Mouse (Mus musculus): Measurements from ENCODE around the gene Afg3l1. TPM values are rescaled to one million over a fixed set of nuclear protein-coding genes. Genes with fewer than 3 reads are reported as not detected.

The Afg3l1 gene
- total RNA-seq (2023): 40.1 and 56.2 TPM in 2 replicates

DNA sequence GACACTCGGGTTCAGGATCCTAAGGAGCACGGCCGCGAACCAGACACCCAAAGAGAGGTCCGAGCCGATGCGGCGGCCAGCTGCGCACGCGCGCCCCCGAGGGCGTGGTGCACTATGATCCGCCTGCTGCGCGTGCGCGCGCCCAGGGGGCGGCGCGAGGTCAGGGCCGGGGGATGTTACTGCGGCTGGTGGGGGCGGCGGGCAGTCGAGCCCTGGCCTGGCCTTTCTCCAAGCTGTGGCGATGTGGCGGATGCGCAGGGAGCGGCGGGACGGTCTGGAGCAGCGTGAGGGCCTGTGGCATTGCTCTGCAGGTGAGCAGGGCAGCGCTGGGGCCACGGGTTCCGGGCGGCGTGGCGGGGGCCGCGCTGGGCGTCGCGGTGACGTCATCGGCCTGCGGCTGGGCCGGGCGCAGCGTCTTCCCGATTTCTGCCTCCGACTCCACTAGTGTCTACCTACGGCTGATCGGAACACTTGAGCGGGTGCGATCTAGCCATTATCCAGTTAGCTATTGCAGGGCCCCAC lies at the start of gene Afg3l1:
TSS of gene Afg3l1 (plus strand) at position 167 of the 522 bp plus-strand sequence.

DNA sequence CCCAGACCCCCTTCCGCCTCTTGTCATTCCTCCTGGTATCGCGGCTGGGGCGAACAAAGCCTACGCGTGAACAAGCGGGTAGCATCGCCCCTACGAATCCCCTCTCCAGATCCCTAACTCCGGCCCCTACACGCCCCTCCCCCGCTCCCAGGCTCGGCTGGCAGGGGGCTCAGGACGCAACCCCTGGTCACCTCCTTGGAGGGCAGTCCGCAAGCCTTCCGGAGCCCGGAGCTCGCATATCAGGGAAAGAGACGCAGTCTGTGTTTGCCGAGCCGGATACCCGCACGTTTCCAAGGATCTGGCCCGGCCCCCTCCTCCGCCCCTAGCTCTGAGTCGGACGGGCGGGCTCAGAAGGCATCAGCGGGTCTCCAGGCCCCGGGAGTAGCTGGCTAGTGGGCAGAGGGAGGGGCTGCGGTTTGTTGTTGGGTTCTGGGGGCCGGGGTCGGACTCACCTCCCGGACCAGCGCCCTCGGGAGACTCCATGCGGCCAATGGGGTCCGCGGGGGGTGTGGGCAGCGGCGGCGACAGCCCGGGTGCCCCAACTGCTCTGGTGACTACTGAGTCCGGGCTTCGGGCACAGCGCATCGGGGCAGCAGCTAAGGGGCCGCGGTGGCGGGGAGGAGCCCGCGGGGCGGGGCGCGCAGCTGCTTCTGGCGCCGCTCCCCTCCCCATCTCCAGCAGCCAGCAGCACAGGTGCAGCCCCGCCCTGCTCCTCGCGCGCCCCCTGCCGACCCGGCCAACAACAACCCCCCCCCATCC lies 37.3 kb downstream of the Afg3l1 start, which contains the start of gene Dbndd1:
TSS of gene Dbndd1 (minus strand) at position 683 of the 759 bp plus-strand sequence.

DNA sequence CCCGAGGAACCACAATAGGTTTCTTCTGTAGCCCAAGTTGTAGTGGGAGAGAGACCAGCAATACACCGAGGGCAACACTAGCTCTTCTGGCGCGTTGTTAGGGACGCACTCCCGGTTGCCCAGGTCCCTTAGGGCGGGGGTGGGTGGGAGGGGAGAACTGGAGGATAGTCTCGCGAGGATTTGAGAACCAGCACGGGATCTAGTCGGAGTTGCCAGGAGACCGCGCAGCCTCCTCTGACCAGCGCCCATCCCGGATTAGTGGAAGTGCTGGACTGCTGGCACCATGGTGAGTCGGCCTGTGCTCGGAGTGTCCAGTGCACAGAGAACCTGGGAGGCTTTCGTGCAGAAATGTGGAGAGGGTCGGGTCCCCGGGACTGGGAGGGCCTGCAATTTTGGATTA lies 41.0 kb downstream of the Afg3l1 start, which contains the start of gene Gas8:
TSS of gene Gas8 (plus strand) at position 168 of the 400 bp plus-strand sequence.

Other genes starting within 250 kb of the Afg3l1 start
- gene Spata2l, start 241.7 kb upstream of the Afg3l1 start, total RNA-seq (2023): 6.8 and 7.3 TPM in 2 replicates
- gene Zfp276, start 223.7 kb upstream of the Afg3l1 start, total RNA-seq (2023): 29.9 and 40.8 TPM in 2 replicates
- 49.8 and 50.6 TPM in 2 replicates for gene Vps9d1, start 223.6 kb upstream of the Afg3l1 start, total RNA-seq (2023)
- gene Fanca, start 159.3 kb upstream of the Afg3l1 start, total RNA-seq (2023): 32.1 and 42.0 TPM in 2 replicates
- gene Spire2, start 145.2 kb upstream of the Afg3l1 start, total RNA-seq (2023): 0.22 and 0.29 TPM in 2 replicates
- gene Tcf25, start 104.2 kb upstream of the Afg3l1 start, total RNA-seq (2023): 122 and 140 TPM in 2 replicates
- not detected in 2 replicates for gene Mc1r, start 70.8 kb upstream of the Afg3l1 start, total RNA-seq (2023)
- 0.92 TPM in 1 of 2 replicates, not detected in the other for gene Tubb3, start 66.5 kb upstream of the Afg3l1 start, total RNA-seq (2023)
- gene Def8, start 54.4 kb upstream of the Afg3l1 start, total RNA-seq (2023): 35.6 and 35.7 TPM in 2 replicates
- gene Dbndd1, start 37.6 kb downstream of the Afg3l1 start, total RNA-seq (2023): not detected in 2 replicates
- gene Gas8, start 40.9 kb downstream of the Afg3l1 start, total RNA-seq (2023): 1.2 and 1.3 TPM in 2 replicates
- gene Rhou, start 176.0 kb downstream of the Afg3l1 start, total RNA-seq (2023): 43.5 and 45.4 TPM in 2 replicates